In genomic region chr9:90040916-90041315, GRCm38 (mm10) we compare ENCODE assay signal across 26 mouse cellular contexts.
"Had no signal": no experiment of that assay in that cellular context is flagged by ENCODE, and none has a peak within 500 bp of the region (broad histone marks: within the 10 kb centered on the region; RNA-seq: fewer than 3 reads in every experiment).

No protein-coding gene starts in this region.

- H3K4me2 ChIP-seq: heart, embryonic 11.5 days; heart, embryonic 13.5 days; heart, embryonic 15.5 days; hindbrain, embryonic 13.5 days; hindbrain, embryonic 15.5 days; kidney, embryonic 15.5 days; limb, embryonic 12.5 days; liver, embryonic 11.5 days had no signal

- ATAC-seq: forebrain, postnatal 0 days; hindbrain, postnatal 0 days had no signal

- H3K9ac ChIP-seq: forebrain, postnatal 0 days; heart, embryonic 13.5 days; heart, embryonic 15.5 days; hindbrain, embryonic 13.5 days; hindbrain, embryonic 15.5 days; kidney, embryonic 15.5 days; limb, embryonic 12.5 days had no signal

- H3K36me3 ChIP-seq: heart, embryonic 13.5 days; heart, embryonic 15.5 days; hindbrain, embryonic 13.5 days; hindbrain, embryonic 15.5 days; kidney, embryonic 15.5 days; limb, embryonic 12.5 days had no signal

- H3K27ac ChIP-seq: gastrocnemius, adult 2 months; heart, embryonic 13.5 days; heart, embryonic 15.5 days; hindbrain, embryonic 13.5 days; hindbrain, embryonic 15.5 days; hindbrain, postnatal 0 days; kidney, embryonic 15.5 days; kidney, postnatal 0 days; limb, embryonic 12.5 days had no signal

- H3K9me3 ChIP-seq: heart, embryonic 13.5 days; heart, embryonic 15.5 days; hindbrain, embryonic 13.5 days; hindbrain, embryonic 15.5 days; limb, embryonic 12.5 days had no signal

- DNase-seq: forebrain, postnatal 0 days; gastrocnemius, adult 2 months; gastrocnemius, postnatal 10 days; gastrocnemius, postnatal 25 days; heart, adult 18-20 months; heart, postnatal 14 days; heart, postnatal 36 days; kidney, adult 11 months; kidney, adult 2 months; kidney, adult 9 months; kidney, postnatal 14 days; kidney, postnatal 36 days; layer of hippocampus, adult 9-11 months; layer of hippocampus, postnatal 36 days; left cerebral cortex, postnatal 4 days; liver had no signal

- H3K4me1 ChIP-seq: heart, embryonic 13.5 days; heart, embryonic 15.5 days; hindbrain, embryonic 13.5 days; hindbrain, embryonic 15.5 days; kidney, embryonic 15.5 days; limb, embryonic 12.5 days had no signal

- H3K27me3 ChIP-seq: heart, embryonic 13.5 days; heart, embryonic 15.5 days; hindbrain, embryonic 13.5 days; hindbrain, embryonic 15.5 days; kidney, embryonic 15.5 days; limb, embryonic 12.5 days had no signal

- H3K4me3 ChIP-seq: gastrocnemius, adult 2 months; heart, embryonic 13.5 days; heart, embryonic 15.5 days; hindbrain, embryonic 13.5 days; hindbrain, embryonic 15.5 days; kidney, embryonic 15.5 days; limb, embryonic 12.5 days had no signal
